In genomic region chr10:111694227-111695200, GRCm38 (mm10) we compare ENCODE assay signal across 11 mouse cellular contexts.
DNase-seq lines count a peak whose midpoint lies in the region; ATAC-seq and TF ChIP-seq lines count a peak whose summit lies in the region.
"Had no signal": no experiment of that assay in that cellular context is flagged by ENCODE, and none has a peak within 500 bp of the region (broad histone marks: within the 10 kb centered on the region; RNA-seq: fewer than 3 reads in every experiment).

No protein-coding gene starts in this region.

- no peaks in the 10 kb centered on the region for H3K36me3 ChIP-seq in heart, postnatal 0 days (replicated peaks; ENCODE audit: control insufficient read depth, insufficient read depth, low read length)
- no peaks in the 10 kb centered on the region for H3K36me3 ChIP-seq in forebrain, postnatal 0 days (ENCODE audit: insufficient read depth)
- no peaks in the 10 kb centered on the region for H3K36me3 ChIP-seq in limb, embryonic 14.5 days (ENCODE audit: control insufficient read depth, insufficient read depth, low read length)
- H3K36me3 ChIP-seq: G1E had no signal

- no peak overlapping the region for H3K9ac ChIP-seq in heart, postnatal 0 days (replicated peaks; ENCODE audit: low read depth, low read length)
- no peak overlapping the region for H3K9ac ChIP-seq in forebrain, postnatal 0 days
- no peak overlapping the region for H3K9ac ChIP-seq in limb, embryonic 14.5 days (ENCODE audit: low read depth, low read length, severe bottlenecking)

- no peaks in the 10 kb centered on the region for H3K27me3 ChIP-seq in heart, postnatal 0 days (ENCODE audit: control insufficient read depth, insufficient read depth, low read length)
- no peaks in the 10 kb centered on the region for H3K27me3 ChIP-seq in forebrain, postnatal 0 days (ENCODE audit: insufficient read depth, low read length)
- no peaks in the 10 kb centered on the region for H3K27me3 ChIP-seq in limb, embryonic 14.5 days (ENCODE audit: control insufficient read depth, insufficient read depth, low read length)
- H3K27me3 ChIP-seq in cerebellum, adult 2 months (ENCODE audit: control insufficient read depth, insufficient read depth, low read length): no peaks in the 10 kb centered on the region

- 0 out of 2 replicates have a peak, but pooled peaks cover 6% of the 10 kb centered on the region for H3K4me1 ChIP-seq in heart, postnatal 0 days (ENCODE audit: control insufficient read depth, insufficient read depth)
- H3K4me1 ChIP-seq in forebrain, postnatal 0 days (ENCODE audit: insufficient read depth): peaks cover 13% of the 10 kb centered on the region; the same call in 1 of the 2 replicates
- H3K4me1 ChIP-seq in limb, embryonic 14.5 days (ENCODE audit: control insufficient read depth, insufficient read depth, low read length): peaks cover 14% of the 10 kb centered on the region
- no peaks in the 10 kb centered on the region for H3K4me1 ChIP-seq in cerebellum, adult 2 months (ENCODE audit: control insufficient read depth, insufficient read depth, low read length)

- no peak for TF ChIP-seq POLR2A in limb, embryonic 14.5 days (IDR thresholded peaks at IDR 0.05; ENCODE audit: borderline replicate concordance, extremely low read depth, insufficient read depth, insufficient read length)
- no peak for TF ChIP-seq POLR2A in cerebellum, adult 2 months (IDR thresholded peaks at IDR 0.05; ENCODE audit: borderline replicate concordance, insufficient read depth, low read length)

- H3K4me3 ChIP-seq in heart, postnatal 0 days (ENCODE audit: low read depth, low read length): no peak overlapping the region
- no peak overlapping the region for H3K4me3 ChIP-seq in forebrain, postnatal 0 days (ENCODE audit: low read depth, low read length)
- no peak overlapping the region for H3K4me3 ChIP-seq in limb, embryonic 14.5 days (replicated peaks; ENCODE audit: low read length)
- H3K4me3 ChIP-seq in cerebellum, adult 2 months (replicated peaks; ENCODE audit: insufficient read depth, low read depth, low read length): no peak overlapping the region

- peak; percentile 58; the same call in 1 of the 2 replicates for ATAC-seq in heart, postnatal 0 days (ENCODE audit: insufficient read depth, low read depth)
- peak; percentile 93 for ATAC-seq in forebrain, postnatal 0 days
- ATAC-seq in limb, embryonic 14.5 days (ENCODE audit: low FRiP score, low read depth): peak; percentile 93
- no peak for ATAC-seq in megakaryocyte, adult 5-6 weeks (ENCODE audit: poor library complexity, severe bottlenecking)

- 49% methylated on average over 6 of the region's 6 CpGs for WGBS in heart, postnatal 0 days
- WGBS in forebrain, postnatal 0 days: 73% methylated on average over 6 of the region's 6 CpGs
- 66% methylated on average over 6 of the region's 6 CpGs for WGBS in limb, embryonic 14.5 days
- 59% methylated on average over 6 of the region's 6 CpGs for WGBS in cerebellum, adult 2 months

- no peaks in the 10 kb centered on the region for H3K9me3 ChIP-seq in heart, postnatal 0 days (replicated peaks; ENCODE audit: control insufficient read depth, low read length)
- H3K9me3 ChIP-seq in forebrain, postnatal 0 days (ENCODE audit: low read length): no peaks in the 10 kb centered on the region
- no peaks in the 10 kb centered on the region for H3K9me3 ChIP-seq in limb, embryonic 14.5 days (ENCODE audit: control insufficient read depth, low read length)
- H3K9me3 ChIP-seq: G1E had no signal

- H3K27ac ChIP-seq in heart, postnatal 0 days (ENCODE audit: low read depth): no peak overlapping the region
- H3K27ac ChIP-seq in forebrain, postnatal 0 days (ENCODE audit: low read depth, low read length): peak overlapping the region; percentile 67
- H3K27ac ChIP-seq in limb, embryonic 14.5 days (replicated peaks; ENCODE audit: low read depth, low read length): peak overlapping the region; percentile 67; the same call in 1 of the 2 replicates
- H3K27ac ChIP-seq in cerebellum, adult 2 months (ENCODE audit: insufficient read depth, low read length): no peak overlapping the region

- TF ChIP-seq CTCF in heart, postnatal 0 days (IDR thresholded peaks at IDR 0.05; ENCODE audit: low read depth): no peak
- no peak for TF ChIP-seq CTCF in forebrain, postnatal 0 days (IDR thresholded peaks at IDR 0.05; ENCODE audit: low read depth)
- TF ChIP-seq CTCF in cerebellum, adult 2 months (IDR thresholded peaks at IDR 0.05; ENCODE audit: borderline replicate concordance, insufficient read depth, low read depth, low read length): no peak

- peak; percentile 56 for DNase-seq in heart, postnatal 0 days (ENCODE audit: low spot score)
- DNase-seq in heart, postnatal 25 days (ENCODE audit: low spot score): no peak
- peak; percentile 78 for DNase-seq in MN1 (ENCODE audit: low spot score)
- no peak for DNase-seq in forebrain, postnatal 0 days
- DNase-seq in limb, embryonic 14.5 days (ENCODE audit: low spot score): peak; percentile 94
- no peak for DNase-seq in gastrocnemius, postnatal 25 days
- DNase-seq in cerebellum, adult 2 months: no peak
- DNase-seq: cerebellum, adult 11-12 months; lung, postnatal 14 days had no signal

- TF ChIP-seq EP300 in heart, postnatal 0 days (IDR thresholded peaks at IDR 0.05; ENCODE audit: low read depth): no peak

- H3K4me2 ChIP-seq in heart, postnatal 0 days (ENCODE audit: low read depth, low read length): no peak overlapping the region
- H3K4me2 ChIP-seq in forebrain, postnatal 0 days (ENCODE audit: low read depth): no peak overlapping the region
- H3K4me2 ChIP-seq in limb, embryonic 14.5 days (replicated peaks; ENCODE audit: low read depth, low read length, severe bottlenecking): no peak overlapping the region

- intact Hi-C loops in heart, postnatal 25 days (cut with DNase I): no loop called here

Comparison
In these comparisons a context has a peak if more than half of its experiments do, and no peak if none do; other contexts are left out.
1. DNase-seq: peak in heart, postnatal 0 days (single experiment), MN1 (single experiment) and limb, embryonic 14.5 days (single experiment); none in heart, postnatal 25 days (single experiment), forebrain, postnatal 0 days (single experiment), gastrocnemius, postnatal 25 days (single experiment) and cerebellum, adult 2 months (0 of 2).
2. H3K27ac ChIP-seq: peak in forebrain, postnatal 0 days (single experiment) and limb, embryonic 14.5 days (single experiment); none in heart, postnatal 0 days (single experiment) and cerebellum, adult 2 months (single experiment).